Mouse (Mus musculus): ENCODE measurements around the gene Plk3.

Gene Plk3

GRCm38 (mm10) chr4:117117931-117118330 lies 15.8 kb downstream of the Plk3 start:
- no peak for DNase-seq

DNA sequence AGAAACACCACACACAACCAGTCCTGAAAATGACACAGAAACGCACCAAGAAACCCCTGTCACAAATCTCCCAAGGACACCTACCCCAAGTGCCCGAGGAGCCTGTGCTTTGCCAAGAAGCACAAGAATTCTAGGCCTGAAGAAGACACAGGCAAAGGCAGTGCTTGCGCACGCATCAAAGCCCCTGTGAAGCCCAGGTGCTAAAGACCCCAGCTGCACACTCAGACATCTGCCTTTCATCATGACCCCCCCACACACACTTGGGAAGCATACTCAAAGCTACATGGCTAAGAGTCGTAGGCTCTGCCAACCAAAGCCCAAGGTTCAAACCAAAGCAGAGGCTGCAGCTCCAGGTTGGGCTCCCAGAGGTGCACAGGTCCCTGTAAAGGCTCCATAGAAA lies 18.2 kb downstream of the Plk3 start:
- no peak for DNase-seq

DNA sequence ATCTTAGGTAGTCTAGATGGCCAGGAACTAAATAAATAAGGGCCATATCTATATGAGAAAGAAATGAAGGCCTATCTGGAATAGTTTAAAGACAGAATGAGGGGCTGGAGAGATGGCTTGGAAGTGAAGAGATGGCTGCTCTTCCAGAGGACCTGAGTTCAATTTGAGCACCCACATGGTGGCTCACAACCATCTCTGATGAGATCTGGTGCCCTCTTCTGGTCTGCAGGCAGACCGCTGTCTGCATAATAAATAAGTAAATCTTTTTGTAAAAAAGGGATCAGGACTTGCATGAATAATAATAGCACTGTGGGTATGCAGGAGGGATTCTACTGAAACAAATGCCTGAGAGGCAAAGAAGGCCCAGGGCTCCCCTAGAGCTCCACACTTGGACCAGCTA lies 20.5 kb downstream of the Plk3 start:
- DNase-seq: no peak

GRCm38 (mm10) chr4:117110985-117111384 lies 22.8 kb downstream of the Plk3 start:
- DNase-seq: no peak

- DNase-seq: no peak
Measured at GRCm38 (mm10) chr4:117110249-117110648, 23.5 kb downstream of the Plk3 start.

DNA sequence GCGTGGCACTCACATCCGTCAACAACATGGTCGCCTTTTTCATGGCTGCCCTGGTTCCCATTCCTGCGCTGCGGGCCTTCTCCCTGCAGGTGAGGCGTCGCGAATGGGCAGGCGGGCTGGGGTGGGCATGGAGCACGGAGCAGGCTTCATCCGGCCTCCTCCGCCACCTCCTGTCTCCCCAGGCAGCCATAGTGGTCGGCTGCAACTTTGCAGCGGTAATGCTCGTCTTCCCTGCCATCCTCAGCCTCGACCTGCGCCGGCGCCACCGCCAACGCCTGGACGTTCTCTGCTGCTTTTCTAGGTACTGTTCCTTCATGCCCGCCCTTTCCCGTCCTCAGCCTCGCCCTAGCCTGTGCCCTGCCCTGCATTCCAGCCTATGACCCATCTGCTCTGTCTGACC lies 24.4 kb downstream of the Plk3 start:
- DNase-seq: no peak

- no peak for DNase-seq
Measured at GRCm38 (mm10) chr4:117108524-117108849, 25.3 kb downstream of the Plk3 start.

DNA sequence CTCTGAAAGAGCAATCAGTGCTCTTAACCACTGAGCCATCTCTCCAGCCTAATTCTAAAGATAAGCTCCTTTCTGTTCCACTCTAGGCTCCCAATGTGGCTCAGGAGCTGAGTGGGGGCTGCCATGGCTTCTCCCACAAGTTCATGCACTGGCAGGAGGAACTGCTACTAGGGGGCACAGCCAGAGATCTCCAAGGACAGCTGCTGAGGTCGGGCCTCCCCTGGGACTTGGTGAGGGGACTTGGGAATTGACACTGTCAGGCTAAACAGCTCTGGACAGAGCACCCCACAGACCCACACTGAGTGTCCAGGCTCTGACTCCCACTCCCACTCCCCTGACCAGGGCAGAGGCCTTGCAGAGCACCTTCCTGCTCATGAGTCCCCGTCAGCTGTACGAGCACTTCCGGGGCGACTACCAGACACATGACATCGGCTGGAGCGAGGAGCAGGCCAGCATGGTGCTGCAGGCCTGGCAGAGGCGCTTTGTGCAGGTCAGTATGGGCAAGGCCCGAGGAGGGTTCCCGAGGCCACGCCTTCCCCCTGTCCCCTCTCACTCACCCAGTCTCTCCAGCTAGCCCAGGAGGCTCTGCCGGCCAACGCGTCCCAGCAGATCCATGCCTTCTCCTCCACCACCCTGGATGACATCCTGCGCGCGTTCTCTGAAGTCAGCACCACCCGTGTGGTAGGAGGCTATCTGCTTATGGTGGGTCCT lies 25.8 kb downstream of the Plk3 start:
- DNase-seq: no peak

GRCm38 (mm10) chr4:117105127-117105526 lies 28.6 kb downstream of the Plk3 start:
- no peak for DNase-seq

GRCm38 (mm10) chr4:117104672-117105071 lies 29.1 kb downstream of the Plk3 start:
- no peak for DNase-seq

- DNase-seq: peak; percentile 58
Measured at GRCm38 (mm10) chr4:117101218-117101617, 32.5 kb downstream of the Plk3 start.

DNA sequence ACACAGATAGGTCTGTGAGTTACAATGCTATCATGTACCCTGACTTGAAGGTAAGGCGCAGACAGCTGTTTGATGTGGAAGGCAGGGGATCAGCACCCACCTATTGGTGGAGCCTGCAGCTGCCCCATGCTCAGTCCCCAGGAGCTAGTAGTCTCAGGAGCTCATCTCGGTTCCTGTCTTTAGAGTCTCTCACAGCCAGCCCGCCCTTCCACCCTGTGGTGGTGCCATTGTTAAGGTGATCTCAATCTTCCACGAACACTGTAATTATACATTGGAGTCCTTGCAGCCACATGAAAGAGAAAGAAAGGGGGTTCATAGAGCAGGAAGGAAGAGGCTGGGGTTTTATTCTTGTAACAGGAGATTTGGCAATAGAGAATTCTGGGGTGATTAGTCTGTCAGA lies 33.7 kb downstream of the Plk3 start:
- DNase-seq: no peak

- DNase-seq: no peak
Measured at GRCm38 (mm10) chr4:117098764-117099036, 35.1 kb downstream of the Plk3 start.

DNA sequence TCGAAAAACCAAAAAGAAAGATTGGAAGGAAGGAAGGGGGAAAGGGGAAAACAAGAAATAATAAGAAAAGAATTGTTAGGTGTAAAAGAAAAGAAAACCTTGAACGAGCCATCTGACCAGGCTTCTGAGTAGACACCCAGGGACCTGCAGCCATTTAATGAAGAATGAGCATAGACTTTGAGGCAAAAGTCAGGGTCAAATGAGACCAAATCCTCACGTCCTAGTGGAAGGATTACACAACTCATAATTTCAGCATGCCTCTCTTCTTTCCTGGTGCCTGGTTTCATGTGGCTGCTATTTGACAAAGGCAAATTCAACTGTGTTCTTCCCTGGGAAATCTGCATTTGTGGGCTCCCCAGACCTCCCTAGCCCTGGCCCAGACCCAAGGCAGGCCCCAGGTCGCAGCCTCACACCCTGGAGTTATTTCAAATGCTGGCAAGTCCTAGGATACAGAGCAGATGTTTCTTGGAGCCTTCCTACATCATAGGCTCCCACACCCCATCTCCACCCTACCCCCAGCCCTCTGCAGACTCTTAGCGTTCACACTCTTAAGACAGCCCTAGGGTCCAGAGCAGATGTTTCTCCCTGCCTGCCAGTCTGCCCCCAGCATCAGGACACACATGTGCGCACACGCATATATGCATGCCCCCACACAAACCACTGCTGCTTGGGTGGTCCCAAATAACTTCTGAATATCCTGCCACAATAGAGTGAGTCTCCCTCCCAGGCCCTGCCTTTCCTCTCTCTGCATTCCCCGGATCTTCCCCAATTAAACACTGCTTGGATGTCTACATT lies 35.6 kb downstream of the Plk3 start:
- DNase-seq: no peak

- DNase-seq: no peak
Measured at GRCm38 (mm10) chr4:117096666-117097065, 37.1 kb downstream of the Plk3 start.

GRCm38 (mm10) chr4:117095551-117096452 lies 38.0 kb downstream of the Plk3 start, which contains the start of gene Ptch2:
Gene Ptch2 (plus strand): TSS chr4:117096075.
- DNase-seq: peak; percentile 70

DNA sequence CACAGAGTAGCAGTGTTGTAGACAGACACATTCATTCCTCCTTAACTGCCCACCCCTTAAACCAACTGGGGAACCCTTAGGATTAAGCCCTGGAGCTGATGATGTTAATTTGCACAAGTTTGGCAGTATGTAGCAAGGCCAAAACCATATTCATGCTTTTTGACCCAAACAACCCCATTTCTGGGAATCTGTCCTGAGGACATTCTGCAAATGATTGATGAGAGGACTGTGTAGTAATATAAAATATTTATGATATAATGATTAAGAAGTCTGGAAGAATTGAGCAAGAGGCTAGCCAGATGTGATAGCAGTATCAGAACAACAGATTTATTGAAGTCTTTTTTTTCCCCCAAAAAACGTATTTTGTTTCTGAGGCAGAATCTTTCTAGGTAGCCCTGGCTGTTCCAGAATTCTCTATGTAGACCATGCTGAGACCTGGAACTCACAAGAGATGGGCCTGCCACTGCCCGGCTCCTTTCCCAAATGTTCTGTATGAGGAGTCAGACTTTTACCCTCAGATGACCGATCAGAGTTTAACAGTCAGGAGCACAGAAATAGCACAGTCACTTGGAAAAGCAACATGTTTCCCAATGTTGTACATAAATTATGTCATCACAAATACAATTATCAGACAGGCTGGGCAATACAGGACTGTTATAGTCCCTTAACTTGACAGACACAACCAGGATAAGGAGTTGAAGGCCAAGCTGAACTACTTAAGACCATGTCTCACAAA lies 39.0 kb downstream of the Plk3 start:
- DNase-seq: no peak

DNA sequence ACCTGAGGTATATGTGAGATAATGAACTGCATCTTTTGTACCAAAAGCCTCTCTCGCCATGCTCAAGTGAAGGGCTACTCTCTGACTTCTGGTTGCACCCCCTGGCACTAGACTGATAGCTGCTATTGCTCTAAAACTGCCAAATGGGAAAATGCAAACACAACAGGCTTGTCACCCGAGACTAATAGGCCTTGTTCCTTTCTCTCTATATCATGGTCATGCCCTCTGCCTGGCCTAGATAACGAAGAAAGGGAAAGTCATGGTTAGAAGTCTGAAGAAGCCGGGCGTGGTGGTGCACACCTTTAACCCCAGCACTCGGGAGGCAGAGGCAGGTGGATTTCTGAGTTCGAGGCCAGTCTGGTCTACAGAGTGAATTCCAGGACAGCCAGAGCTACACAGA lies 43.2 kb downstream of the Plk3 start:
- DNase-seq: no peak

DNA sequence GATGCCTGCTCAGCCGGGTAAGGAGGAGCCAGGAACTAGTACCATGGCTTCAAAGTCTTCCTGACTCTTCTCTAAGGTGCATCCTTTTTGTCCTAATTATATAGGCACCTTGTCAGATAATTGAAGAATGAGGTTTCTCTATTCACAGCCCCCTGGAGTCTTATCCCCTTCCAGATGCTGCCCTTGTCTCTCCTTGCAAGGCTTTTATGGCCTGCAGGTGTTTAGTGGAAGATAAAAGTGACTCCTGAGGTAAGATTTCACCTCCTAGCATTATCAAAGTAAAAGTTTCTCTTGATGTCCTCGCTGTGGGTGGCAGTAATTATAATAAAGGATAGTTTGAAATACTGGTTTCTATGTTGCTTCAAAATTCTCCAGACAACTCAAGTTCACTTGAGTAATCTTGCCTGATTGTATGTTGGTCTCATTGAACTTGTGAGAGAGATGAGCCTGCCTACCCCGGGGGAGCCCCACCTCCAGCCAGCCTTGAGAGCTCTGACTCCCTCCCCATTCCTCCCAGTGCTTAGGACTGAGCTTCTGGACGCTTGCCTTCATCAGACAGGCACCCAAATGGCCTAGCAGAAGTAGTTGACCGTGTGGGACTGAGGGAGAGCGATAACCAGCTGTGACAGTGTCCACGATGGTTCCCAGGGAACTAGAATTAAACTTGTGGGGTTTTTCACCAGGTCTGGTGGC lies 45.7 kb downstream of the Plk3 start:
- no peak for DNase-seq

Data from kidney, adult 11 months (tissue).